Mouse (Mus musculus) embryonic facial prominence, embryonic 11.5 days (tissue): ENCODE data around the gene Mgat5. TPM values are rescaled to one million over a fixed set of nuclear protein-coding genes. Genes with fewer than 3 reads are reported as not detected.

ENCODE experiments used
- ATAC-seq: fragments of 200-750 bp; cut with Nextera tagmentation; replicated peaks from 2 replicates; pipeline ENCODE4 v1.8.0; 2017; ENCODE audit warnings: low read depth; ENCODE audit not compliant: insufficient number of reproducible peaks, low FRiP score, low TSS enrichment
- DNase-seq: peaks from one replicate; pipeline ENCODE4 v3.0.0-alpha.2; 2015; ENCODE audit warnings: low spot score
- H3K27ac ChIP-seq: fragments of 300-500 bp; sonication (generic); replicated peaks from 2 replicates; pipeline ENCODE4 v1.5.1; 2014; ENCODE audit warnings: mild to moderate bottlenecking, low read depth, low read length, control low read depth
- H3K27me3 ChIP-seq: fragments of 300-500 bp; sonication (generic); 2 replicates; pipeline ENCODE4 v1.6.1; 2014; ENCODE audit warnings: mild to moderate bottlenecking, low read length, moderate library complexity, mixed read lengths; ENCODE audit not compliant: control insufficient read depth, insufficient read depth
- H3K36me3 ChIP-seq: fragments of 300-500 bp; sonication (generic); replicated peaks from 2 replicates; pipeline ENCODE4 v1.6.1; 2014; ENCODE audit warnings: low read depth, mild to moderate bottlenecking, low read length, moderate library complexity, mixed read lengths; ENCODE audit not compliant: control insufficient read depth, insufficient read depth
- H3K4me1 ChIP-seq: fragments of 300-500 bp; sonication (generic); 2 replicates; pipeline ENCODE4 v1.6.1; 2014; ENCODE audit warnings: low read length, mixed read lengths; ENCODE audit not compliant: control insufficient read depth, insufficient read depth
- H3K4me2 ChIP-seq: fragments of 300-500 bp; sonication (generic); 2 replicates; pipeline ENCODE4 v1.6.1; 2014; ENCODE audit warnings: low read depth, mild to moderate bottlenecking, control low read depth, low read length, moderate library complexity
- H3K4me3 ChIP-seq: fragments of 300-500 bp; sonication (generic); 2 replicates; pipeline ENCODE4 v1.5.1; 2014; ENCODE audit warnings: low read depth, low read length, control low read depth
- H3K9ac ChIP-seq: fragments of 300-500 bp; sonication (generic); replicated peaks from 2 replicates; pipeline ENCODE4 v1.6.1; 2014; ENCODE audit warnings: mild to moderate bottlenecking, control low read depth, low read length
- H3K9me3 ChIP-seq: fragments of 300-500 bp; sonication (generic); replicated peaks from 2 replicates; pipeline ENCODE4 v1.6.1; 2016; ENCODE audit warnings: mild to moderate bottlenecking, low read length, inconsistent platforms, mixed read lengths; ENCODE audit not compliant: control insufficient read depth
- WGBS: fragments of 180-500 bp; shearing (Covaris S2); extraction: QIAGEN DNeasy Blood & Tissue Kit; methylation state at CpG from one replicate; pipeline ENCODE4 v1.1.7; 2014; 5-methylcytosine and 5-hydroxymethylcytosine counted together
- polyA plus RNA-seq: library from polyadenylated mRNA; unstranded; fragments of >200 nt; fragmentation: Nextera tagmentation; extraction: Ambion mirVana; gene quantifications from 2 replicates; pipeline ENCODE4 v1.2.1, GENCODE M21; 2014

Mgat5 gene
- polyA plus RNA-seq, 1 experiment from 2014 or later: 6.1 TPM

GRCm38 (mm10) chr1:127173448-127173847 is 31.4 kb upstream of the Mgat5 start:
- Histone ChIP-seq H3K27ac (no peak overlapping the region), H3K4me3 (no peak overlapping the region), H3K9me3 (no peaks in the 10 kb centered on the region), H3K36me3 (no peaks in the 10 kb centered on the region), H3K9ac (no peak overlapping the region), H3K4me2 (no peak overlapping the region), H3K27me3 (no peaks in the 10 kb centered on the region), H3K4me1 (no peaks in the 10 kb centered on the region)
- DNase-seq (no peak), ATAC-seq (no peak)
- WGBS: 82% methylated on average over 3 of the region's 3 CpGs

GRCm38 (mm10) chr1:127192396-127192795 is 12.4 kb upstream of the Mgat5 start:
- no peaks in the 10 kb centered on the region for H3K4me1 ChIP-seq
- WGBS: 81% methylated on average over 6 of the region's 6 CpGs
- no peaks in the 10 kb centered on the region for H3K9me3 ChIP-seq
- H3K36me3 ChIP-seq: no peaks in the 10 kb centered on the region
- no peak overlapping the region for H3K27ac ChIP-seq
- no peak for DNase-seq
- H3K27me3 ChIP-seq: no peaks in the 10 kb centered on the region
- no peak overlapping the region for H3K4me2 ChIP-seq
- H3K4me3 ChIP-seq: no peak overlapping the region
- no peak for ATAC-seq
- H3K9ac ChIP-seq: no peak overlapping the region

GRCm38 (mm10) chr1:127199186-127199585 is 5.6 kb upstream of the Mgat5 start:
- Histone ChIP-seq H3K9ac (no peak overlapping the region), H3K4me1 (no peaks in the 10 kb centered on the region), H3K4me3 (no peak overlapping the region), H3K27me3 (no peaks in the 10 kb centered on the region), H3K36me3 (no peaks in the 10 kb centered on the region), H3K4me2 (no peak overlapping the region), H3K9me3 (no peaks in the 10 kb centered on the region), H3K27ac (no peak overlapping the region)
- WGBS: 58% methylated on average over 2 of the region's 2 CpGs
- no peak for DNase-seq
- ATAC-seq: no peak

- Histone ChIP-seq H3K9ac (no peak overlapping the region), H3K4me2 (no peak overlapping the region; the same call in 1 of the 2 replicates), H3K27ac (no peak overlapping the region), H3K4me3 (no peak overlapping the region), H3K9me3 (no peaks in the 10 kb centered on the region), H3K4me1 (no peaks in the 10 kb centered on the region), H3K36me3 (no peaks in the 10 kb centered on the region), H3K27me3 (no peaks in the 10 kb centered on the region)
- DNase-seq (no peak), ATAC-seq (no peak)
- 64% methylated on average over 4 of the region's 4 CpGs for WGBS
These were observed 2.5 kb upstream of the Mgat5 start for GRCm38 (mm10) chr1:127202360-127202759.

- H3K4me2 ChIP-seq: no peak overlapping the region
- DNase-seq: peak; percentile 65
- H3K27me3 ChIP-seq: no peaks in the 10 kb centered on the region
- H3K9ac ChIP-seq: no peak overlapping the region
- H3K27ac ChIP-seq: no peak overlapping the region
- H3K36me3 ChIP-seq: no peaks in the 10 kb centered on the region
- H3K9me3 ChIP-seq: no peaks in the 10 kb centered on the region
- 69% methylated on average over 4 of the region's 4 CpGs for WGBS
- H3K4me3 ChIP-seq: no peak overlapping the region
- H3K4me1 ChIP-seq: no peaks in the 10 kb centered on the region
- ATAC-seq: no peak
These were observed 1.5 kb upstream of the Mgat5 start for GRCm38 (mm10) chr1:127203231-127203764.

- H3K4me2 ChIP-seq: peak overlapping the region; percentile 94
- under 1% methylated on average over 24 of the region's 24 CpGs for WGBS
- H3K36me3 ChIP-seq: no peaks in the 10 kb centered on the region
- no peaks in the 10 kb centered on the region for H3K4me1 ChIP-seq
- ATAC-seq (peak; percentile 12), DNase-seq (peak; percentile 41)
- peak overlapping the region; percentile 76 for H3K4me3 ChIP-seq
- H3K27me3 ChIP-seq: no peaks in the 10 kb centered on the region
- peak overlapping the region; percentile 66 for H3K27ac ChIP-seq
- H3K9me3 ChIP-seq: no peaks in the 10 kb centered on the region
- peak overlapping the region; percentile 77 for H3K9ac ChIP-seq
These were observed 745 bp downstream of the Mgat5 start for GRCm38 (mm10) chr1:127205501-127206019.

GRCm38 (mm10) chr1:127206020-127206641 is 1.3 kb downstream of the Mgat5 start:
- H3K27ac ChIP-seq: no peak overlapping the region
- 4% methylated on average over 39 of the region's 39 CpGs for WGBS

GRCm38 (mm10) chr1:127206881-127207555 is 2.2 kb downstream of the Mgat5 start:
- H3K9me3 ChIP-seq: no peaks in the 10 kb centered on the region
- H3K4me2 ChIP-seq: peak overlapping the region; percentile 94
- no peak overlapping the region; the same call in 1 of the 2 replicates for H3K9ac ChIP-seq
- no peaks in the 10 kb centered on the region for H3K27me3 ChIP-seq
- H3K4me3 ChIP-seq: no peak overlapping the region
- H3K4me1 ChIP-seq: no peaks in the 10 kb centered on the region
- H3K36me3 ChIP-seq: no peaks in the 10 kb centered on the region
- H3K27ac ChIP-seq: no peak overlapping the region
- ATAC-seq (no peak), DNase-seq (no peak)
- 61% methylated on average over 11 of the region's 11 CpGs for WGBS

More at GRCm38 (mm10) chr1:127206020-127206641, 1.3 kb downstream of the Mgat5 start:
- ATAC-seq (peak; percentile 35), DNase-seq (peak; percentile 38)
- peak overlapping the region; percentile 77 for H3K9ac ChIP-seq
- H3K9me3 ChIP-seq: no peaks in the 10 kb centered on the region
- peak overlapping the region; percentile 94 for H3K4me2 ChIP-seq
- no peaks in the 10 kb centered on the region for H3K36me3 ChIP-seq
- H3K27me3 ChIP-seq: no peaks in the 10 kb centered on the region
- no peaks in the 10 kb centered on the region for H3K4me1 ChIP-seq
- H3K4me3 ChIP-seq: peak overlapping the region; percentile 76
